Mouse (Mus musculus) R1 (cell line): ENCODE results near the gene Ehd1.

Experiments
- DNase-seq: peaks from one replicate; pipeline ENCODE4 v3.0.0-alpha.2; 2018; ENCODE audit warnings: low read depth, low spot score

The Ehd1 gene

DNA sequence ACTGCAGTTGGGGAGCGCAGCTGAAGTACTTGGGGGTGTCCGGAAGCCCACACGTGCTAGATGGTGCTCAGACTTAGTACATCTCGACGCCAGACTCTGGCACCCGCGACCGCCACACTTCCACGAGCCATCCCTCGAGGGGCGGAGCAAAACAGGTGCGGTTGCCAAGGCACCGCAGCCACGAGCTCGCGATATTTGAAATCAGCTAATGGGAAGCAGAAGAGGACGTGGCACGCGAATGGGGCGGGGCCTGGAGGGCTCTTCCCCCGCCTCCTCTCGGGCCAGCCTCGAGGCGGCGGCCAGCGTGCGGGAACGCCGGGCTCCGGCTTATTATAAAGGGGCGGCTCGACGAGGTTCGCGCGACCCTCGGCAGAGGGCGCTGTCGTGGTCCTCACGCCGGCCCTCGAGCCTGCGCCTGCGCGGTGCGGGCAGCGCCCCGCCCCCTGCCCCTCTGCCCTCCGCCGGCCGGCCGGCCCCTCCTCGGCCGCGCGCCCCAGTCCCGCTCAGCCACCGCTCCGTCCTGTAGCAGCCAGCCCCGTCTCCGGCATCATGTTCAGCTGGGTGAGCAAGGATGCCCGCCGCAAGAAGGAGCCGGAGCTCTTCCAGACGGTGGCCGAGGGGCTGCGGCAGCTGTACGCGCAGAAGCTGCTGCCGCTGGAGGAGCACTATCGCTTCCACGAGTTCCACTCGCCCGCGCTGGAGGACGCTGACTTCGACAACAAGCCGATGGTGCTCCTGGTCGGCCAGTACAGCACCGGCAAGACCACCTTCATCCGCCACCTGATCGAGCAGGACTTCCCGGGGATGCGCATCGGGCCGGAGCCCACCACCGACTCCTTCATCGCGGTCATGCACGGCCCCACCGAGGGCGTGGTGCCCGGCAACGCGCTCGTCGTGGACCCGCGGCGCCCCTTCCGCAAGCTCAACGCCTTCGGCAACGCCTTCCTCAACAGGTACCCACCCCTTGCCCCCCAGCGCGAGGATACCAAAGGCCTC lies at the start of gene Ehd1:
Gene Ehd1 (plus strand): TSS at position 300 of the 996 bp plus-strand sequence.
- peak; percentile 98 for DNase-seq

DNA sequence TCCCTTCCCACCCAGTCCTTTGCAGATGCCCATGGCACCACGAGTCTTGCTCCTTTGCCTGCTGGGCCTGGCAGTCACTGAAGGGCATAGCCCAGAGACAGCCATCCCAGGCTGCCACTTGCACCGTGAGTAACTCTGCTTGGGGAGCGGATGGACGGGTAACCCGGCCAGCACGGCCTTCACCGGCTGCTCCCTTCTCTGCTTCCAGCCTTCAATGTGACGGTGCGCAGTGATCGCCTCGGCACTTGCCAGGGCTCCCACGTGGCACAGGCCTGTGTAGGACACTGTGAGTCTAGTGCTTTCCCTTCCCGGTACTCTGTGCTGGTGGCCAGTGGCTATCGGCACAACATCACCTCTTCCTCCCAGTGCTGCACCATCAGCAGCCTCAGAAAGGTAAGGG lies 49.8 kb upstream of the Ehd1 start:
- no peak for DNase-seq

DNA sequence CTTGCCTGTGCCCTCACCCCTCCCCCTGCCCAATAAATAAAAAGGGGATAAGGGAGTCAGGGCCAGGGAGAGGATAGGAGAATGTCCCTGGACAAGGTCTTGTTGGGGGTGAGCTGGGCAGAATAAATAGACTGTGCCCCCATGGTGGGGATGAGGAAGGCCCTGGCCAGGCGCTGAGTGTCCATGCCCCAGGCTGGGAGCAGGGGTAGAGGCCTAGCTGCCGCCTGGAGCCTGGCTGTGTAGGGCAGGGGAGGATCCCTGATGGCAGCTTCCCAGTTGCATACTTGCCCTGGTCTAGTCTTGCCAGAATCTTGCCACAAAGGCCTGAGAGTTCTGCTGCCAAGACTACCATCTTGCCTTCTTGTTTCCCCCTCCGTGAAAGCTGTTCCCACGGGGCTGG lies 48.7 kb upstream of the Ehd1 start:
- no peak for DNase-seq

DNA sequence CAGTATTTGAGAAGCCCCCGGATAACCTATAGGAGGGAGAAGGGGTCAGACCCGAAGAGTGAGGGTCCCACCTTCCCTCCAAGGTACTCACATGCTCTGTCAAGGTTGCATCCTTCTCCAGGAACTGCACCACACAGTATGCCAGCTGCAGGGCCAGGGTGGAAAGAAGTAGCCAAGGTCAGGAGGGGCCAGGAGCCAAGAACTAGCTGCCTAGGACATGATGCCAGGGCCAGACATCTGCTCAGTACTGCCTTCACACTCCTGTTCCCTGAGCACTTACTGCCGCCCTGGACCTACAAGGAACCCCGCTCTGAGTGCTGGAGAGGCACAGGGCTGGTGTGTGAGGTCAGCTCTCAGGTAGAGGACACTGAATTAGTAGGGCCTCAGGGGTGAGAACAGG lies 46.1 kb upstream of the Ehd1 start:
- no peak for DNase-seq

DNA sequence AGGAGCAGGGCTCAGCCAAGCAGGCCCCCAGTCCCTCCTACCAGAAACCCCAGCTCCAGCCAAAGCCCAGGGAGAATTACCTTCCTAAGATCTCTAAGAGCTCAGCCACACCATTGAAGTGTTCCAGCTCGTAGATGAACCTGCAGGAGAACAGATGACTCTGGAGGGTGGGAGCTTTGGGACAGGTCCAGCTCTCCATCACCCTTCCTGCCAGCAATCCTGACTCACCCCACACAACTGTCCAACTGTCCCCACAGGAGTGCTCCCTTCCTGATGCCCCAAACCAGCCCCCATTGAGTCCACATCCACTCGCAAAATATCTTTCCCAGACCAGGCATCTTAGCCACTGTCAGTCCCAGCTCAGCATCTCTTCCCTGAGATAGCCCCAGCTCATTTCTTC lies 45.5 kb upstream of the Ehd1 start:
- no peak for DNase-seq

DNA sequence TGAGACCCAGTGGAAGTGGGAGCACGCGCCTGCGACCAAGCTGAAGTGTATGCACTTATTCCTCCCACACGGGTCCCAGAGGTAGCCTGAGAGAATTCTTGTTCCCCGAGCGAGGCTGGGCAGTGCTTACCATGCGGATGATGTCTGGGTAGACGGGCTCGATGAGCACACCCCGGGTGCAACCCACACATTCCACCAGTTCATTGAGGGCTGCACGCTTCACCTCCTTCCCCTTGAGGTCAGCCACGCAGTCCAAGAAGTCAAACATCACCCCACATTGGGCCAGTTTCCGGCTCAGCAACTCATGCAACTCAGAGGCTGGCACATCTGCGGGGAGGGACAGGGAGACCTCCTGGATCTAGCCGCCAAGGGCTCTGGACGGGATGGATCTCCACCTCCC lies 42.9 kb upstream of the Ehd1 start:
- no peak for DNase-seq

DNA sequence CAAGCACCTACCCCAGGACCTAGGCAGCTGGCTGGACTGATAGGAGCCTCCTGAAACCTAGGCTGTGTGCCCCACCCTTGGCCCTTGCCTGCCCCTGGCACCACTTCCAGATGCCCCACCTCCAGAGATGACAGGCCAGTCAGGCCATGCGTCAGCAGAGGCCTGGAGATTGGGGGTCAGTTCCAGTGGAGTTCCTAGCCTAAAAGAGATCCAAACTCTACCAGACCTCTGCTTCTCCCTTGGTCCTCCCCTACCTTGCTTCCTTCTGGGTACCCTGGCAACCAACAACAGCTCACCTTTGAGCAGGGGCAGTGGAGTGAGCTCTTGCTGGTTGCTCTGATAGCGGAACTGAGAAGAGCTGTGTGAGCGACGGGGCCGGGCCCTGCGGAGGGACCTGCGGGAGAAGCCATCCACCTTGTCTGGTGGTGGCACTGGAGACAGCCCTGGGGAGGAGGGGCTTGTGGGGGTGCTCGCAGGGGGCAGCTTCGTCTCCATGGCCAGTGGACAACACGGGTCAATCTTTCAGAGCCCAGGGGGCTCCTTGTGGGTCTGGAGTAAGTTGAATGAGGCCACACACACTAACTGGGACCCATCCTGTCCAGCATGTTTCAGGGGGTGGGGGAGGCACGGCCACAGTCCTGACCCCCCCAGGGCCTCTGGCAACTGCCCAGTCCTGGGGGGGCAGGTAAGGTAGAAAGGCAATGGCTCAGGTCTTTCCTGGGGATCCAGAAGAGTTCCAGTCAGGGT lies 42.0 kb upstream of the Ehd1 start:
- no peak for DNase-seq

DNA sequence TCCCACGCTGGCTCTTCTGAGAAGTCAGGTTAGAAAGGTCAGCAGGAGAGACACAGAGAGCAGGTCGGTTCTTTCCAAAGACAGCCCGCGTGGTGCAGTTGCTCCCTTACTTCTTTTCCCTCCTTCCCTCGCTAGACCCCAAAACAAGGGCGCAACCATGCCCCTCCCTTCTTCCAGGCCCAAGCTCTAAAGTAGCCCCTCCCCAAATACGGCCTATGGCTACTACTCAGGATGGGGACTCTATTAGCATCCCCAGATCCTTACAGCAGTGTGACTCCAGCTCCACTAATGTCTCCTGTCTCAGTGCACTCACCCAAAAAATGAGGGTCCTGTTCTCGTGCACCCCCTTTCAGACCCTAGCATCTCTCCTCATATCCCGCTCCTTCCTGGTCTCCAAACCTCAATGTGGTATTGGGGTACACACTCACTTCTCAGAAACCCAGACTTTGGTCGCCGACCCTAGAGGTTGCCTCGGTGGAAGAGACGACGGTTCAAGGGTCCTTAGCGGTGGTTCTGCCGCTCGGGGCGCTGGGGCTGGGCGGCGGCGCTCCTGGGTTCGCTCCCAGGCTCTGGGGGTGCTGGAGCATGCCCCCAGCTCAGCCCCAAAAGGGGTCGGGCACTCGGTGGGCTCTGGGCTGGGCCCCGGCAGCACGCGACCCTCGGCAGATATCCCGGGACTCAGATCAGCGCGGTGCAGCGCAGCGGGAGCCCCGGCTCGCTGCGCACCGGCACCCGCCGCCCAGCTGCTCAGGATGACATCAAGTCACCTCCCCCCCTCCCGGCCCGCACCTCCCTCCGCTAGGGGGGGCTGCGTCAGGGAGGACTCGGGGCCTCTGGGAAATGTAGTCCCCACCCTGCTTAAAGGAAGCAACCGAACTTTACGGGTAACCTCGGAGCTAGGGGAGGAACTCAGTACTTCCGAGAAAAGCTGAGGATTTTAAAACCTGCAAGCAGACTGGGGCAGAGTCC lies 41.2 kb upstream of the Ehd1 start, which contains the start of gene Ppp2r5b:
Gene Ppp2r5b (minus strand): TSS at position 789 of the 969 bp plus-strand sequence.
- peak; percentile 92 for DNase-seq

DNA sequence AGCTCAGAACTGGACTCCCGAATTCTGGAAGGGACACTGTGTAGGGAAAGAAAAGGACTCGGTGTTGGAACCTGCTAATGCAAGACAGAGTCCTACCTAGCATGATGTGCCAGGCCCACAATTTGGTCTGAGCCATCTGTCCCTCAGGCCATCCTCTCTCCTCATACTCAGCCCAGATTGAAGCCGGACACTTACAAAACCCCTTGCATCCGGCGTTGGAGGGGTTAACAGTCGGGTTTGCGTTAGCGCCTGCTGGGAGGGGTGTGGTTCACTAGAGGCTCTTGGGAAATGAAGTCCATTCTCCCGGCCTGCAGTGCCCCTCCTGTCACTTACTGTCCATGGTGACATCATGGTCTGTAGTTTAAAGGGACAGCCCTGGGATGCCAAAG lies 40.5 kb upstream of the Ehd1 start:
- DNase-seq = peak; percentile 92

DNA sequence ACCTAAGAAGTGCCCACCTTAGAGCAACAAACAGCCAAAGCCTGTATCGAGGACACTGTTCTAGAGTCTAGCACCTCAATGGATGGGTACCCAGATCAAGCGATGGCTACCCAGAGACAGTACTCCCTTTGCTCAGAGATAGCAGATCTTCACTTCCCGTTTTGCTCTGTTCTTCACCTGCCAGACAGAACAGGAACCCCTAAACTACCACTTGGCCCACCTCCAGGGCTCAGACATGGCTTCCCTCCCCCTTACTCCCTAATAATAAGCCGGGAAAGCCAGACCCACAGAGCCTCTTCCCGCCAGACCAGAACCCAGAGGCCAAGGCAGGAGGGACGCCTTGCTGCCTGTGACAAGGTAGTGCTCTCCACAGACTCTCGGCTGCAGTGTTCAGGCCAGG lies 39.7 kb upstream of the Ehd1 start:
- no peak for DNase-seq

DNA sequence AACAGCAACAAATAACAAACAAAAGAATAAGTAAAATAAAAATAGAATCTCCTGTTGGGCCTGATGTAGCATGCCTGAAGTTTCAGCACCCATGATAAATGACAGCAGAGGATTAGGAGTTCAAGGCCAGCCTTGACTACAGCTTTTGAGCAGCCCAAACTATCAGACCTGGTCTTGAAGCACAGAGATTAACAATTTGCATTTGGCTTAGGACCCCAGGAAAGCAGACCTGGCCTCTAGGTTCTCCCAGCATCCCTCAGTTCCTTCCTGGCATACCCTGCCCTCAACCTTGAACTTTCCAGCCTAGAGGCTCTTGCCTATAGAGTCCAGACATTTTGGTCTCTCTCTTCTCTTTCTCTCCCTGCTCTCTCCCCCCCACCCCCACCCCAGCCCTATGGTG lies 37.8 kb upstream of the Ehd1 start:
- DNase-seq = peak; percentile 50

DNA sequence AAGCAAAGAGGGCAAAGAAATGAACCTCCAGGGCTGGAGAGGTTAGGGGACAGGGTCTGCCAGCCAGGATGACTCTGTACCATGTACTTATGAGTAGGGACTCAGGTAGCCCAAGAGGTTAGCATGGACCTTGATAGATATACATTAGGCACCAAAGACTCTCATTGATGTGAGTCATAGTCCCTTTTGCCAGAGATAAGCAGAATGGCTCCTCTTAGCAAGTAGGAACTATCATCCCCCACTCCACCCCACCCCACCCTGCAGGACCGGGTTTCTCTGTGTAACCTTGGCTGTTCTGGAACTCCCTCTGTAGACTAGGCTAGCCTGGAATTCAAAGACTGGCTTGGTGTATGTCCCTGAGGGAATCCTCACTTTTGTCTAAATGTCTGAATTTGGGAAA lies 36.4 kb upstream of the Ehd1 start:
- DNase-seq = peak; percentile 22

DNA sequence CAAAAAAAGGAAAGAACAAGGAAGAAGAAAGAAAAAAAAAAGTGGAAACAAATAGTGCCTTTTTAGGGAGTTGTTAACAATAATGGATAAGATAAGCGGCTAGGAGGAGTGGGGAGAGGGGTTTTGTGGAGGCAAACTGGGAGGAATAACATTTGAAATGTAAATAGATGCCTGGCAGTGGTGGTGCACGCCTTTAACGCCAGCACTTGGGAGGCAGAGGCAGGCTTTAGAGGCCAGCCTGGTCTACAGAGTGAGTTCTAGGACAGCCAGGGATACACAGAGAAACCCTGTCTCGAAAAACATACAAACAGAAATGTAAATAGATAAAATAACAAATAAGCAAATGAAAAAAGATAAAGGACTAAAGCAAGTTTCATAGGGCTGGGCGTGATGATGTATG lies 35.8 kb upstream of the Ehd1 start:
- DNase-seq = peak; percentile 54

DNA sequence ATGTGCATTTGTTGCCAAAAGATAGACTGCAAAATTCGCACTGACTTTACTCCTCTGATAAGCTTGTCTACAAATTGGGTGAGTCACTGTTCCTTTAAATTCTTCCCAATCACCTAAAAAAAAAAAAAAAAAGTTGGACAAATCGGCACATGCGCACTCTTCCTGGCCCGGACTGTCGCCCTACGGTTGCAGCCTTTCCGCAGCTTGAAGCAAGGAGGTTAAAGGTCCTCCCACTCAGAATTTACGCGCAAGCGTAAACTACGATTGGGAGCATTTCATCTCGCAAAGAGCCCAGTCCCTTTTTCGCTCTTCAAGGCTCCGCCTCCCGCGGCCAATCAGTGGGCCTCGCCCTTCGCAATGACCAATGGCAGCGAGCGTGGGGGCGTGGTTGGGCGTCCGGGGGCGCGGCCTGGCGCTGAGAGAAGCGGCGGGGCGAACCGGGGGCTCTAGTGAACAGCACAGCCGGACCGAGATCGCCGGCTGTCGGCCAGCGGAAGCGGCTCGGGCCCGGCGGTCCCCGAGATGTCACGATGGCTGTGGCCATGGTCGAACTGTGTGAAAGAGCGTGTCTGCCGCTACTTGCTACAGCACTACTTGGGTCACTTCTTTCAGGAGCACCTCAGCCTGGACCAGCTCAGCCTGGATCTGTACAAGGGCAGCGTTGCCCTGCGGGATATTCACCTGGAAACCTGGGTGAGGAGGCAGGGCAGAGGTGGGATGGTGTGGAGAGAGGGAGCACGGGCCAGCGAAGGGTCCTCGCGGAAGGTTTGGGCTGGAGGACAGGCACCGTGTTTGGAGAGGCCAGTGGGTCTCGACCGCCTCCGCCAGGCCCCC lies 35.0 kb upstream of the Ehd1 start, which contains the start of gene Atg2a:
Gene Atg2a (plus strand): TSS at position 395 of the 834 bp plus-strand sequence.
- DNase-seq = peak; percentile 100

DNA sequence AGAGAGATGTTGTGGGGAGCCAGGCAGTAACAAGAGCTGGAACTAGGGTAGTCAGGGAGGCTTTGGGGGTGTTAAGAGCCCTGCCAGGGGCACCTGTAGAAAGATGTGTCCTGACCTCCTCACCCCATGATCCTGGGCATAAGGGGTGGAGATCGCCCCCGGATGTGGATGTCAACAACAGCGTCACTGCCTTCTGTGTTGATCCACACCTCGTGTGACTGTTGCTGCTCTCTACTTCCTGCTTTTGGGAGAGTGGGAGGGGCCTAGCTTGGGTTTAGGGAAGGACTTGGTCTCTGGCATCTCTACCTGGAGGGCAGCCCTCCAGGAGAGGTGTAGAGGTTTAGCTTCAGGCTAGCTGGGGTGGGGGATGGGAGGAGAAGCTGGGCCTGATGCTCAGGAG lies 34.2 kb upstream of the Ehd1 start:
- DNase-seq = peak; percentile 93

DNA sequence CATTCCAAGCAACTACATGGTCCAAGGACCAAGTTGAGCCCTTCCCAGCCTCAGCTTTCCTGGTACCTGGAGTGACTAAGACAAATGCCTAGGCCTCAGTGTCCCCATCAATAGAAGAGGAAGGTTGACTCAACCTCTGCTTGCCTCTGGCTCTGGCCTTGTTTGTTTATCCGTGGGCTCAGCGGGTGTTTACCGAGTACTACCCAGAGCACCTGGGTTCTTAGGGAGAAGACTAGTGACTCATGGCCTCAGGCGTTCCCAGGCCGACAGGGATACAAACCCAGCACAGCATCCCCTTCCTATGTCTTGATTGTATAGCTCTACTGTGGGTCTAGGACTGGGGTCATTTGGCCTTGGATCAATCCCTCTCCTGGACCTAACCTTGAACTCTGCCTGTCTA lies 33.3 kb upstream of the Ehd1 start:
- no peak for DNase-seq

DNA sequence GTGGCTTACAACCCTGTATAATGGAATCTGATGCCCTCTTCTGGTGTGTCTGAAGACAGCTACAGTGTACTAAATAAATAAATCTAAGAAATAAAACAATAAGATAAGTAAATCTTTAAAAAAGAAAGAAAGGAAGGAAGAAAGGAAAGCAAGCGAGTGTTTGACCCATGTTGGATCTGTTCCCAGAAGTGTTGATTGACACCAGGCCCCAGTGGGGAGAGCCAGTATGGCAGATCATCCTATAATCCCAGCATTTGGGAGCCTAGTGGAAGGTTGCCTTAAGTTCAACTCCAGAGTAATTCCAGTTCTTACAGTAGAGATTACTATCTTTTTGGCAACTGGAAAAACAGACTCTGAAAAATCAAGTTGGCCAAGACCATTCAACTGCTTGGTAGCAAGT lies 30.7 kb upstream of the Ehd1 start:
- peak; percentile 25 for DNase-seq

DNA sequence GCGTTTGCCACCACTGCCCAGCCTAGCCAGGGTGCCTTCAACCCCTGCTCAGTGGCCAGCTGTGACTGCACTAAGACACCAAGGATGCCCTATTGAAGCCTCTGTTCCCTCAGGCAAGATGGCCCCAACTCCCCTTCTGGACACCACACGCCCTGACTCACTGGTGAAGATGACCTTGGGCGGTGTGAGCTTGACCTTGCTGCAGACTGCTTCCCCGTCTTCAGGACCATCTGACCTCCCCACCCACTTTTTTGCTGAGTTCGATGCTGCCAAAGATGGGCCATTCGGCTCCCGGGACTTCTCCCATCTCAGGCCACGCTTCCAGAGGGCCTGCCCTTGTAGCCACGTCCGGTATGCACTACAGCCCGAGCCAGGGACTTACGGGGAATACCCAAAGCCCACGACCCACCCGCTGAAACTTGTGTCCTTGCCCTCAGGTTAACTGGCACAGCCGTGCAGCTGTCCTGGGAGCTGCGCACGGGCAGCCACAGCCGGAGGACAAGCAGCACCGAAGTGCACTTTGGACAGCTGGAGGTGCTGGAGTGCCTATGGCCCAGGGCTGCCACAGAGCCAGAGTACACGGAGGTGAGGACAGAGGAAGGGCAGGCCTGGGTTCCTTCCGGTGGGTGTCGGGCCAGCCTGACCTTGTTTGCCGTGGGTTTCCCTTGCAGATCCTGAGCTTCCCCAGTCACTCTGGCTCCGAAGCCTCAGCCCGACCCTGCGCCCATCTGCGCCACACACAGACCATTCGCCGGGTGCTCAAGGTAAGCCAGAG lies 28.8 kb upstream of the Ehd1 start:
- peak; percentile 70 for DNase-seq

DNA sequence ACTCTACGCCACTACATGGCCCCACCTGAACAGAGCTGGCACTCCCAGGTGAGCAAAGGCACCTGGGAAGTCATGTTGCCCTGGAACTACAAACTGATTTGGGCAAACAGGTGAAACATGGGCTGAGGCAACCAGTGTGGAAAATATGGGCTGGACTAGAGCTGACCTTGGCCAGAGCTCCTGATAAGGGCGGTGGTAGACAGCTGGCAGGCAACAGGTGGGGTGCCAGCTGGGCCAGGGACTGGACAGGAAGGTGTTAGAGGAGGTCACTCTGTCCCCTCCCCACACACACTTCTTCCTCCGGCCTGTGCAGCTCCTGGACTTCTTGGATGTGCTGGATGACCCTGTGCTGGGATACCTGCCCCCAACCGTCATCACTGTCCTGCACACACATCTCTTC lies 23.5 kb upstream of the Ehd1 start:
- DNase-seq = no peak

DNA sequence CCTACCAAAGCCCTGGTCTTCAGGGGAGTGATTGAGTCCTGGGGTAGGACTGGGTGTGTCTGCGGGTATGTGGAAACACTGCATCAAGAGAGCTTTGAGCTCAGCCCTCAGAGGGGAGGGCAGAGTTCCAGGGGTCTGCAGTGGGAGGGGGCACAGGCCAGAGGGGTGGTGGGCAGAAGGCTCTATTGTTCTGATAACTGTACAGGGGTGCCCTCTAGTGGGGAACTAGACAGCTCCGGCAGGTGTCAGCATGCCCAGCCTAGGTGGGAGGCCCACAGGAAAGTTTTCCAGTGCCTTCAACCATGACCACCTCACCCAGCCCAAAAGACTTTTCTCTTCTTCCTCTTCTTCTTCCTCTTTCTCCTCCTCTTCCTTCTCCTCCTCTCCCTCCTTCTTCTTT lies 16.1 kb upstream of the Ehd1 start:
- peak; percentile 57 for DNase-seq
